Mouse (Mus musculus) bone marrow, adult 2 months (tissue): ENCODE results near the gene Uba7. TPM values are rescaled to one million over a fixed set of nuclear protein-coding genes. Genes with fewer than 3 reads are reported as not detected.
A peak's percentile ranks its signal among the peaks of the same experiment; 100 is the strongest.
"Not testable (repeated sequence)": the region's sequence is repeated elsewhere in the genome, so short reads cannot be mapped to it uniquely, and the experiment has no call there.

Experiments
- H3K27ac ChIP-seq: fragments of 200-500 bp; 2 replicates; pipeline ENCODE4 v1.5.1; 2012; ENCODE audit warnings: low read depth, mild to moderate bottlenecking, control low read depth, inconsistent platforms, low read length; ENCODE audit not compliant: control insufficient read depth, poor library complexity, insufficient read depth
- H3K4me1 ChIP-seq: fragments of 200-500 bp; 2 replicates; pipeline ENCODE4 v1.6.1; 2011; ENCODE audit warnings: low read length; ENCODE audit not compliant: control insufficient read depth, insufficient read depth
- H3K4me3 ChIP-seq: fragments of 200-500 bp; replicated peaks from 2 replicates; pipeline ENCODE3; 2011; ENCODE audit warnings: mild to moderate bottlenecking, low read depth, low read length, control low read depth; ENCODE audit not compliant: control insufficient read depth
- CTCF ChIP-seq: fragments of 200-500 bp; IDR thresholded peaks from 2 replicates; pipeline ENCODE4 v1.5.1; 2011; ENCODE audit warnings: low read length, control low read depth; ENCODE audit not compliant: control insufficient read depth, insufficient read depth
- POLR2A ChIP-seq: fragments of 200-500 bp; IDR thresholded peaks from 2 replicates; pipeline ENCODE4 v1.6.1; 2011; ENCODE audit warnings: low read depth, mild to moderate bottlenecking, control low read depth, low read length, borderline replicate concordance; ENCODE audit not compliant: control insufficient read depth
- WGBS: fragments of 180-500 bp; shearing (Covaris S2); methylation state at CpG from one replicate; pipeline ENCODE4 v1.1.7; 2018; 5-methylcytosine and 5-hydroxymethylcytosine counted together
- polyA plus RNA-seq: library from polyadenylated mRNA; stranded (reverse); fragments of >200 nt; gene quantifications from 2 replicates; pipeline ENCODE4 v1.2.4, GENCODE M21; 2011; ENCODE audit warnings: low replicate concordance; ENCODE audit not compliant: missing spikeins, insufficient read depth, insufficient read length

Uba7 gene
- polyA plus RNA-seq, 1 experiment, result 310 TPM

- TF ChIP-seq POLR2A (no peak), CTCF (no peak)
- H3K4me1 ChIP-seq, result no peaks in the 10 kb centered on the region
- 92% methylated on average over 21 of the region's 21 CpGs for WGBS
- H3K27ac ChIP-seq, result no peak overlapping the region
- no peak overlapping the region for H3K4me3 ChIP-seq
Measured at GRCm38 (mm10) chr9:107995513-107995912, 20.2 kb downstream of the Uba7 start.

- no peak within 1 kb of the TSS for H3K4me3 ChIP-seq
- H3K4me1 ChIP-seq, result no peaks in the 10 kb centered on the region
- no peak within 1 kb of the TSS for H3K27ac ChIP-seq
- no peak for TF ChIP-seq POLR2A
- no peak for TF ChIP-seq CTCF
- WGBS, result 82% methylated on average over 5 of the region's 5 CpGs
Measured at GRCm38 (mm10) chr9:107996049-107996448, 20.7 kb downstream of the Uba7 start, which contains the start of gene Gm20662. Gene Gm20662 (plus strand): TSS chr9:107996349.

GRCm38 (mm10) chr9:108001922-108002770, 26.8 kb downstream of the Uba7 start, which contains the start of gene Ip6k1:
Gene Ip6k1 (plus strand): TSS chr9:108002501.
- peak within 1 kb of the TSS; percentile 91 for H3K27ac ChIP-seq
- no peak for TF ChIP-seq CTCF
- TF ChIP-seq POLR2A, result peak; percentile 89
- H3K4me1 ChIP-seq, result no peaks in the 10 kb centered on the region; the same call in 1 of the 2 replicates
- under 1% methylated on average over 51 of the region's 51 CpGs for WGBS
- H3K4me3 ChIP-seq, result peak within 1 kb of the TSS; percentile 94

GRCm38 (mm10) chr9:108002778-108003530, 27.6 kb downstream of the Uba7 start:
- WGBS, result under 1% methylated on average over 49 of the region's 50 CpGs
- no peak for TF ChIP-seq CTCF
- peak; percentile 40; the same call in 1 of the 2 replicates for TF ChIP-seq POLR2A
- peak overlapping the region; percentile 91 for H3K27ac ChIP-seq

GRCm38 (mm10) chr9:108003531-108003890, 28.2 kb downstream of the Uba7 start:
- WGBS, result 7% methylated on average over 8 of the region's 8 CpGs
- peak overlapping the region; percentile 31 for H3K27ac ChIP-seq
- H3K4me3 ChIP-seq, result peak overlapping the region; percentile 94
- no peaks in the 10 kb centered on the region; the same call in 1 of the 2 replicates for H3K4me1 ChIP-seq
- no peak for TF ChIP-seq POLR2A
- TF ChIP-seq CTCF, result no peak

More at GRCm38 (mm10) chr9:108002778-108003530, 27.6 kb downstream of the Uba7 start:
- H3K4me1 ChIP-seq, result no peaks in the 10 kb centered on the region; the same call in 1 of the 2 replicates
- peak overlapping the region; percentile 94 for H3K4me3 ChIP-seq

GRCm38 (mm10) chr9:108008041-108008440, 32.7 kb downstream of the Uba7 start:
- TF ChIP-seq POLR2A (no peak), CTCF (no peak)
- no peak overlapping the region for H3K4me3 ChIP-seq
- no peaks in the 10 kb centered on the region; the same call in 1 of the 2 replicates for H3K4me1 ChIP-seq
- WGBS, result 83% methylated on average over 5 of the region's 5 CpGs
- H3K27ac ChIP-seq, result no peak overlapping the region

GRCm38 (mm10) chr9:108010385-108010784, 35.1 kb downstream of the Uba7 start:
- TF ChIP-seq POLR2A (no peak), CTCF (no peak)
- Histone ChIP-seq H3K27ac (no peak overlapping the region), H3K4me3 (no peak overlapping the region), H3K4me1 (no peaks in the 10 kb centered on the region)

- H3K4me1 ChIP-seq, H3K27ac ChIP-seq, H3K4me3 ChIP-seq: not testable (repeated sequence)
- WGBS, result 98% methylated on average over 2 of the region's 2 CpGs
Measured at GRCm38 (mm10) chr9:108013577-108013976, 38.3 kb downstream of the Uba7 start.
